Mouse (Mus musculus): ENCODE measurements around the gene Vps18. TPM values are rescaled to one million over a fixed set of nuclear protein-coding genes. Genes with fewer than 3 reads are reported as not detected.

The Vps18 gene
- 90.9 to 99.3 TPM (median 94.4 TPM) in 4 replicates for total RNA-seq (2023; ENCODE audit: inconsistent age)

DNA sequence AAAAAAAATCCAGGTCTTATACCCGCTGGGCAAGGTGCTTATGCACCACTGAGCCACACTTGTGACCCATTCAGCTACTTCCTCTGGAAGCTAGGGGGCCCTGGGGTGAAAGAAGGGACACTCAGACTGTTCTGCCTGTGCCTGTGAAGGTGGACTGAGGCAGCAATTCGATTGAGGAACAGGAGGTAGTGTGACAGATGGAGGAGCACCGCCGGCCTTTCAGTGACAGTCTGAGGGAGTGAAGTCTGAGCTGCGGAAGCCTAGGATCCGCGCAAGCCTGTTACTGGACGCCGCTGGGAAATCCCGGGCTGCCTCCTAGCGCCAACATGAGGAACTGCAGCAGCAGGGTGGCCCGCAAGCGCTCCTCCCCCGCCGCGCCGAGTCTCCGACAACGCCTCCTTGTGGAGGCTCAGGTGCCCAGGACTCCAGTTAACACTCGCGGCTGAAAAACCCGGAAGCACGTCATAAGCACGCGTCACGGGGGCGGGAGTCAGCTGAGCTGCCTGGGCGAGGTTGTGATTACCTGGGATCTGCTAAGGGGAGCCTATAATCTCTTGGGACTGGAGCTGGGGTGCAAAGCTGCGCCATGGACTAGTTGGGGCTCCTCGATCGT is at the start of gene Vps18:
Gene Vps18 (plus strand): TSS at position 471 of the 613 bp plus-strand sequence.

GRCm38 (mm10) chr2:119270643-119271331 is 17.8 kb upstream of the Vps18 start, which contains the start of gene Rhov:
Gene Rhov, minus strand, starts transcription at chr2:119271272.

GRCm38 (mm10) chr2:119325568-119326143 is 37.1 kb downstream of the Vps18 start, which contains the start of gene Dll4:
Gene Dll4, plus strand, starts transcription at chr2:119325784.

Other genes starting within 250 kb of the Vps18 start
- gene Knl1, start 241.6 kb upstream of the Vps18 start, total RNA-seq (2023; ENCODE audit: inconsistent age) = 3.3 to 4.7 TPM (median 4.1 TPM) in 4 replicates
- 1.8 to 4.5 TPM (median 3.7 TPM) in 4 replicates for gene Rad51, start 175.9 kb upstream of the Vps18 start, total RNA-seq (2023; ENCODE audit: inconsistent age)
- 29.7 to 39.8 TPM (median 34.3 TPM) in 4 replicates for gene Rmdn3, start 131.7 kb upstream of the Vps18 start, total RNA-seq (2023; ENCODE audit: inconsistent age)
- gene Gchfr, start 121.0 kb upstream of the Vps18 start, total RNA-seq (2023; ENCODE audit: inconsistent age) = not detected in 4 replicates
- gene Gm14137, start 114.2 kb upstream of the Vps18 start, total RNA-seq (2023; ENCODE audit: inconsistent age) = 10.0 to 12.9 TPM (median 10.9 TPM) in 4 replicates
- 30.9 to 40.9 TPM (median 35.2 TPM) in 4 replicates for gene Zfyve19, start 80.1 kb upstream of the Vps18 start, total RNA-seq (2023; ENCODE audit: inconsistent age)
- 15.9 to 19.5 TPM (median 18.5 TPM) in 4 replicates for gene Dnajc17, start 79.9 kb upstream of the Vps18 start, total RNA-seq (2023; ENCODE audit: inconsistent age)
- not detected in 4 replicates for gene Ppp1r14d, start 58.8 kb upstream of the Vps18 start, total RNA-seq (2023; ENCODE audit: inconsistent age)
- gene Spint1, start 51.4 kb upstream of the Vps18 start, total RNA-seq (2023; ENCODE audit: inconsistent age) = 0.45 to 0.60 TPM in 2 of 4 replicates, not detected in the others
- gene Rhov, start 17.5 kb upstream of the Vps18 start, total RNA-seq (2023; ENCODE audit: inconsistent age) = not detected in 4 replicates
- 0.54 to 0.96 TPM (median 0.76 TPM) in 4 replicates for gene Dll4, start 37.0 kb downstream of the Vps18 start, total RNA-seq (2023; ENCODE audit: inconsistent age)
- 0.54 to 1.1 TPM (median 0.83 TPM) in 4 replicates for gene Chac1, start 62.5 kb downstream of the Vps18 start, total RNA-seq (2023; ENCODE audit: inconsistent age)
- gene Ino80, start 188.9 kb downstream of the Vps18 start, total RNA-seq (2023; ENCODE audit: inconsistent age) = 38.9 to 47.4 TPM (median 42.3 TPM) in 4 replicates

All from B cell, adult (primary cell).